Mouse (Mus musculus) intestine, postnatal 0 days (tissue): ENCODE results near the gene Il17re. TPM values are rescaled to one million over a fixed set of nuclear protein-coding genes. Genes with fewer than 3 reads are reported as not detected.
A peak's percentile ranks its signal among the peaks of the same experiment; 100 is the strongest.

Source experiments
- ATAC-seq: fragments of 200-750 bp; cut with Nextera tagmentation; 2 replicates; pipeline ENCODE4 v1.8.0; 2017; ENCODE audit warnings: mild to moderate bottlenecking, moderate TSS enrichment, moderate library complexity
- H3K27ac ChIP-seq: fragments of 300-500 bp; sonication (generic); 2 replicates; pipeline ENCODE4 v1.5.1; 2014; ENCODE audit warnings: mild to moderate bottlenecking, low read depth, low read length, moderate library complexity
- H3K27me3 ChIP-seq: fragments of 300-500 bp; sonication (generic); replicated peaks from 2 replicates; pipeline ENCODE4 v1.6.1; 2014; ENCODE audit warnings: low read length, mixed read lengths; ENCODE audit not compliant: control insufficient read depth, insufficient read depth
- H3K36me3 ChIP-seq: fragments of 300-500 bp; sonication (generic); 2 replicates; pipeline ENCODE4 v1.6.1; 2014; ENCODE audit warnings: mild to moderate bottlenecking, moderate library complexity; ENCODE audit not compliant: control insufficient read depth, insufficient read depth
- H3K4me1 ChIP-seq: fragments of 300-500 bp; sonication (generic); replicated peaks from 2 replicates; pipeline ENCODE4 v1.6.1; 2014; ENCODE audit warnings: antibody characterized with exemption, low read length, mixed read lengths; ENCODE audit not compliant: control insufficient read depth, insufficient read depth
- H3K4me2 ChIP-seq: fragments of 300-500 bp; sonication (generic); replicated peaks from 2 replicates; pipeline ENCODE4 v1.6.1; 2014; ENCODE audit warnings: low read depth, mild to moderate bottlenecking, moderate library complexity
- H3K4me3 ChIP-seq: fragments of 300-500 bp; sonication (generic); 2 replicates; pipeline ENCODE4 v1.5.1; 2014; ENCODE audit warnings: low read depth, low read length
- H3K9ac ChIP-seq: fragments of 300-500 bp; sonication (generic); 2 replicates; pipeline ENCODE4 v1.6.1; 2014; ENCODE audit warnings: mild to moderate bottlenecking, low read depth, low read length
- H3K9me3 ChIP-seq: fragments of 300-500 bp; sonication (generic); 2 replicates; pipeline ENCODE4 v1.6.1; 2016; ENCODE audit warnings: mixed run types; ENCODE audit not compliant: control insufficient read depth
- CTCF ChIP-seq: sonication (generic); IDR thresholded peaks from 2 replicates; pipeline ENCODE4 v1.5.1; 2016; ENCODE audit warnings: low read depth, mild to moderate bottlenecking, control low read depth, antibody characterized with exemption, moderate library complexity
- WGBS: fragments of 180-500 bp; shearing (Covaris S2); extraction: QIAGEN DNeasy Blood & Tissue Kit; methylation state at CpG from one replicate; pipeline ENCODE4 v1.1.7; 2014; 5-methylcytosine and 5-hydroxymethylcytosine counted together
- polyA plus RNA-seq: library from polyadenylated mRNA; unstranded; fragments of >200 nt; fragmentation: Nextera tagmentation; extraction: Ambion mirVana; gene quantifications from 2 replicates; pipeline ENCODE4 v1.2.1, GENCODE M21; 2015

Il17re gene
- polyA plus RNA-seq: 2.2 and 2.3 TPM in 2 replicates

DNA sequence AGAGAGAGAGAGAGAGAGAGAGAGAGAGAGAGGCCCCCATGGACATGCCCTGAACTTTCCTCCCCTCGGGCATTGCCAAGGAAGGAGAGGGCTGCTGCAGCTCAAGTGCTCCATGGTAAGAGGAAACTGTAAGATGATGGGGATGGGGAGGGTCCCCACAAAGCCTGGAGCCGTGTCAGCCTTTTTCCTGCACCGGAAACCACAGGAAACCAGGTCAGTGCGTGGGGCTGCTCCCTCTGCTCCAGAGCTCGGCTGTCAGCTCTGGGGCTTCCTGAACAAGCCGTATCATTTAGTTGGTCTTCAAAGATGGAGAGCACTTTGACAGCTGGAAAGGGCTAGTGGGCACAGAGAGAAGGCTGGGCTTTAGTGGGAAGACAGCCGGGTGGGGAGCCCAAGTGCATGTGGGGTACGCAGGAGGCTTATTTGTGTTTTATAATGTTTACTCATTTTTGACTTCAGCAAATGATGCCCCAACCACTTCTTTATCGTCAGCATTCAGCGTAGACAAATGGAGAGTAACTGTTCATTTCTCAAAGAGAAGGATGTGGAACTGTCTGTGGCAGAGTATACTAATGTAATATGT is at the start of gene Il17re:
TSS of gene Il17re (plus strand) at position 533 of the 583 bp plus-strand sequence.
- H3K4me2 ChIP-seq: peak within 1 kb of the TSS; percentile 24; the same call in 1 of the 2 replicates
- no peak for ATAC-seq

GRCm38 (mm10) chr6:113410001-113410400 is 48.3 kb upstream of the Il17re start:
- Histone ChIP-seq H3K27ac (no peak overlapping the region), H3K36me3 (peaks cover 40% of the 10 kb centered on the region), H3K9ac (no peak overlapping the region), H3K4me1 (no peaks in the 10 kb centered on the region), H3K4me2 (no peak overlapping the region), H3K9me3 (no peaks in the 10 kb centered on the region), H3K4me3 (no peak overlapping the region), H3K27me3 (no peaks in the 10 kb centered on the region)
- 61% methylated on average over 1 of the region's 1 CpGs for WGBS
- no peak for ATAC-seq
- TF ChIP-seq CTCF: no peak

More for the DNA sequence above, at the start of gene Il17re:
- Histone ChIP-seq H3K4me3 (no peak within 1 kb of the TSS), H3K4me1 (no peaks in the 10 kb centered on the region), H3K27me3 (no peaks in the 10 kb centered on the region), H3K27ac (no peak within 1 kb of the TSS), H3K36me3 (no peaks in the 10 kb centered on the region), H3K9me3 (no peaks in the 10 kb centered on the region), H3K9ac (no peak within 1 kb of the TSS)
- no peak for TF ChIP-seq CTCF
- whole genome bisulfite sequencing: 61% methylated on average over 10 of the region's 10 CpGs

GRCm38 (mm10) chr6:113416416-113416815 is 41.9 kb upstream of the Il17re start:
- no peaks in the 10 kb centered on the region for H3K9me3 ChIP-seq
- H3K4me1 ChIP-seq: 0 out of 2 replicates have a peak, but pooled peaks cover 3% of the 10 kb centered on the region
- no peak overlapping the region for H3K9ac ChIP-seq
- H3K36me3 ChIP-seq: peaks cover 24% of the 10 kb centered on the region; the same call in 1 of the 2 replicates
- no peak for ATAC-seq
- H3K4me2 ChIP-seq: no peak overlapping the region
- H3K27me3 ChIP-seq: no peaks in the 10 kb centered on the region
- 66% methylated on average over 5 of the region's 5 CpGs for WGBS
- no peak overlapping the region for H3K4me3 ChIP-seq
- no peak overlapping the region for H3K27ac ChIP-seq
- no peak for TF ChIP-seq CTCF

DNA sequence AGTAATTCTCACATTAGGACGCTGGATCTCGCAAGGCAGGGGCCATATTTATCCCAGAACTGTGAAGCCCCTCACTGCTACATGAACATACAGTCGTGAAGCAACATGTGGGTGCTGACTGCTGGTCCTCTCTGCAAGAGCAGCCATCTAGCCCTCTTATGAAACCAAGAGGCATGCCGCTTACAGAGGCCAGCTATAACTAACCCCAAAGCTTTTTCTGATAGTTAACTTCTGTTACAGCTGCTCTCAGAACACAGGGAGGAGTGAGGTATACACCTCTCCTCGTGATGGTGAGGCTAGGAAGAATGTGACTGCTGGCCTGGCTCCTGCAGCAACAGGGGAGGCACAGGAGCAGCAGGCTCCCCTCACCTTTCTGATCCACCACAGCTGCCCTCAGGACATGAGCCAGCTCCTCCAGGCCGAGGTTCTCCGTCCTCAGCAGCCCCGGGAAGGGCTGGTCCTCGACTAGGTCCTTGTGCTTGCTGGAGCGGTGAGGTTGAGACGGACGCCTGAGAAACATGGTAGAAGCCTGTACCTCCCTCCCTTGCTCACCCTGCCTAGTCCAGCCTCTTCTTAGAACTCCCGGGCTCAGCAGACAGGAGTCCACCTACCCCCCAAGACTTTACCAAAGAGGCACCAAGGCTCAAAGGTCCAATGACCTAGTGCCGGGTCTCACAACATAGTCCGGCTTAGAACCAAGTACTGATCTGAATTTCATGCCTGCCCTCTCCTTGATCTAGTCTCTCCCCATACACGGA is 39.7 kb upstream of the Il17re start:
- Histone ChIP-seq H3K9me3 (no peaks in the 10 kb centered on the region), H3K27ac (peak overlapping the region; percentile 50; the same call in 1 of the 2 replicates)
- WGBS: 7% methylated on average over 16 of the region's 16 CpGs

GRCm38 (mm10) chr6:113419199-113419587 is 39.1 kb upstream of the Il17re start, which contains the start of gene Rpusd3:
TSS of gene Rpusd3 (minus strand) at chr6:113419340.
- ATAC-seq: peak; percentile 88
- Histone ChIP-seq H3K27ac (peak within 1 kb of the TSS; percentile 50; the same call in 1 of the 2 replicates), H3K4me1 (0 out of 2 replicates have a peak, but pooled peaks cover 3% of the 10 kb centered on the region), H3K4me2 (peak within 1 kb of the TSS; percentile 89), H3K9ac (peak within 1 kb of the TSS; percentile 67), H3K4me3 (peak within 1 kb of the TSS; percentile 63), H3K9me3 (no peaks in the 10 kb centered on the region), H3K36me3 (peaks cover 11% of the 10 kb centered on the region; the same call in 1 of the 2 replicates), H3K27me3 (no peaks in the 10 kb centered on the region)
- 0% methylated on average over 25 of the region's 25 CpGs for WGBS
- 0 out of 2 replicates have a peak, but pooled peaks have one; percentile 1 for TF ChIP-seq CTCF

More for the DNA sequence above, 39.7 kb upstream of the Il17re start:
- peak overlapping the region; percentile 89 for H3K4me2 ChIP-seq
- peak; percentile 70 for ATAC-seq
- peak overlapping the region; percentile 63 for H3K4me3 ChIP-seq
- H3K4me1 ChIP-seq: 0 out of 2 replicates have a peak, but pooled peaks cover 3% of the 10 kb centered on the region
- H3K9ac ChIP-seq: peak overlapping the region; percentile 67
- TF ChIP-seq CTCF: no peak
- peaks cover 17% of the 10 kb centered on the region; the same call in 1 of the 2 replicates for H3K36me3 ChIP-seq
- no peaks in the 10 kb centered on the region for H3K27me3 ChIP-seq

GRCm38 (mm10) chr6:113423000-113423399 is 35.3 kb upstream of the Il17re start:
- 65% methylated on average over 4 of the region's 4 CpGs for WGBS
- Histone ChIP-seq H3K4me2 (no peak overlapping the region), H3K4me1 (0 out of 2 replicates have a peak, but pooled peaks cover 3% of the 10 kb centered on the region), H3K9ac (no peak overlapping the region), H3K27ac (no peak overlapping the region), H3K4me3 (no peak overlapping the region), H3K36me3 (peaks cover 11% of the 10 kb centered on the region; the same call in 1 of the 2 replicates), H3K9me3 (no peaks in the 10 kb centered on the region), H3K27me3 (no peaks in the 10 kb centered on the region)
- no peak for TF ChIP-seq CTCF
- no peak for ATAC-seq
